Mouse (Mus musculus) natural killer cell, adult 2 months (primary cell): Measurements from ENCODE around the gene Rbfox1.

Source experiments
- DNase-seq, 2 experiments: peaks; one replicate each; pipeline ENCODE4 v3.0.0; 2022; ENCODE audit warnings: low spot score in 2 of 2

The Rbfox1 gene

DNA sequence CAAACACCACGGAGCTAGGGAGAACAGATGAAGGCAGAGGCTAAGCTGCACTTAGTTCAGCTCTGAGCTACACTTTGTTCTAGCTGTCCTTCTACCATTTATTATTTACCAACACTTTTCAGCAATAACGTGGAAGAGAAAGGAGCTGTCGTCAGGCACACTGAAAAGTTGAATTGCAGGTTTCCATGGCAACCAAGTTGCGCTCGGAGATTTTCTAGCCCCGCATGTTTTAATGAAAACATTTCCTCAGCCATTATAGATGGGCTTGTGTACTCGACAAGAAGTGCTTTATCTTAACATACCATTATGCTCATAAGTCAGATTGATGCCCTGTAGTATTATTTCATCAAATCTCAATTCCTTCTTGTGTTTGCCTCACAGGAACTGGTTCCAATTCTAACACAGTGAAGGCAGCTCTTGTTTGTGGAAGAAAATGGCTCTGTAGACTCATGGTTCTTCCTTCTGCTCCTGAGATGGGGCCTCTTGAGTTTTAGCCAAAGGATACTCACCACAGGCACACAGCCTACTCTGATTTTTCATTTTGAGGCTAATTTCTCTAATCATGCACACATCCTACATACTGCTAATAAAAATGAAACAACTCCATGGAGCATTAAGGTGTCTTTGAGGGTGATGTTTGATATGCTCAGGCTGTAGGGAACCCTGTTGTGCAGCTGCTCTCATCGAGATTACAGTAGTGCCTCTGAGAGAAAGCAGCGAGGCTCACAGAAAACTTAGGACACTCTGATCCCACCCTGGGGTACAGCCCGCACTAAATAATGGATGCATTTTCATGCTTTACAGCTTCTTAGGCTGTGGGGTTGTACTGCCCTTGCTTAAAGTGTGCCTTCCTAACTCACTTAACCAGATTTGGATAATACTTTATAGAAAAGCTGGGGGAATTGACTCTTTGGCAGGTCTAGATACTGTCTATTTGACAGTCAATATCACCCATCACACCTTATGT is 107.2 kb downstream of the Rbfox1 start:
- no peak for DNase-seq

DNA sequence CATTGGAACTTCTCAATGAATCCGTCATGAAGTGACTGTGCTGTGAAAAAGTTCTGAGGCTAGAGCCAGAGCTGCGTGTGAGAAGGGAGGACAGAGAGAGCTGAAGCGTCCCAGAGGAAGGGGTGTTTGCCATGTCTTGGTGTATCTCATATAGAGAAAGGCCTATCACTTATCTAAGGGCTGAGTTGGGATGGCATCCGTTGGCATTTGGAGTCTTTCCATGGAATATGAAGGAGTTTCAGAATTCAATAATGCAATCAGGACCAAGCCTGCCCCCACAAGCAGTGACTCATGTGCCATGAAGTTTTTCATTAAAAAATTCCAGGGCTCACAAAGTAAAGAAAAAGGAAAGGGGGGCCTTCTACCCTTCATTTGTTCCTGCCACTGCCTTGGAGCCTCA is 112.0 kb downstream of the Rbfox1 start:
- no peak for DNase-seq

DNA sequence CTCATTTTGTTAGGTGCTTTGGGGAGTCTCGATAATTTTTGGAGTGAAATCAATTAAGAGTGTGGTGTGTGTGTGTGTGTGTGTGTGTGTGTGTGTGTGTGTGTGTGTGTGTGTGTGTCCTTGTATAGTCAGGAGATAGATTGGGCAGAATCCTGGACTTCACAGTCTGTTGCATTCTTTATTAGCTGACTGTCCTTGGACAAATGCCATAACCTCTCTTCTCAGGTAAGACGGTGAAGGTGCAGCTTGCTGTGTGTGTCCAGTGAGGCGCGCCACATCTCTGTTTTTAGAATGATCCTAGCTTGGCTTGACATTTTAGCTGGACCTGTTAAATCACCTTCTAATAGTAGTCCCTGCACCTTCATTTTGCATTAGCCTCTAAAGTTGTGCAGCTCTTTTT is 112.5 kb downstream of the Rbfox1 start:
- DNase-seq = no peak

DNA sequence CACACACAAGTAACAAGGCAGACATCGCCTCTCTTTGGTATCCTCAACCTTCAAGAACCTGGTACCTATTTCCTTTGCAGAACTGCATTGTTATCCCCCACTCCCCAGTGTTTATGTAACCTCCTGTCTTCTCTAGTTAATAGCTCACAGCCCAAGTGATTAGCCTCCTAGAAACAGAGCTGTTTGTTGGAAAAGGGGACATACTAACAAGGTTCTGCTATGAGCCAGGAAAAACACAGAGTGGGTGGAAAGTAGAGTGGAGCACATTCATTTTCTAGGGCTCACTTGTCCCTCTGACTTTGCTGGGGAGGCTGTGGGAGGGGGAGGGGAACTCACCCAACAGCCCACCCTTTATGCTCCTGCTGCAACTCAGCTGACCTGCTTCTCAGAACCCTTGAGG is 114.9 kb downstream of the Rbfox1 start:
- no peak for DNase-seq

DNA sequence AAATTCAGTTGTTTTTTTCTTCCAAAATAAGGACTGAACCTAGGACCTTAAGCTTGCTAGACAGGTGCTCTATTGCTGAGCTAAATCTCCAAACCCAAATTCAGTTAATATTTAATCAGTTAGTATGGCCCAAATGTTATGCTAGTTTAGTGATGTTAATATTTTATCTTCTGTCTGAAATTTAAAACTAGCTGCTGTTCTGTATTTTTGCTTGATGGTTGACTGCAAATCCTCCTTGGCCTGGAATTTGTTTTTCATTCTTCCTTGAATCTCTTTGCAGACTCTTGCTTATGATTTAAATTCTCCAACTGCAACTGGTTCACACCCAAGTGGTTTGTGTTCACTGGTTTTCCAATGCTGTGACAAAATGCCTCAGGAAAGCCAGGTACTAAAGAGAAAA is 121.8 kb downstream of the Rbfox1 start:
- DNase-seq = no peak

DNA sequence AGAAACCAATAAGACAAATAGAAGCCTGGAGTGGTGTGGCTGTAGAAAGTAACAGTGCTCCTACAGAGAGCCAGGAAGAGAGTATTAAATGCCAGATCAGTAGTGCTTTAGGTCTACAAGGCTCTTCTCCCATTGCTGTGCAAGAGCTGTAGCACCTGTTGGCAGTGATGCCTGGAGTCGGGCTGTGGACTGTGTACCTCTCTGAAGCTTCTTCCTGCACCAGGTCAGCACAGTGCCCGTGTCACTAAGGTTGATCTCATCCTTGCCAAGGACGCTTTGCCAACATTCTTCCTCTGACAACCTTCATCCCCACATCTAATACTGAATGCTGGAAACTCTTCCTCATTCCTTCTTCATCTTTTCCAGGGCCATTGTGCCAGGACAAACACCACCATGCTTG is 127.7 kb downstream of the Rbfox1 start:
- DNase-seq = no peak

DNA sequence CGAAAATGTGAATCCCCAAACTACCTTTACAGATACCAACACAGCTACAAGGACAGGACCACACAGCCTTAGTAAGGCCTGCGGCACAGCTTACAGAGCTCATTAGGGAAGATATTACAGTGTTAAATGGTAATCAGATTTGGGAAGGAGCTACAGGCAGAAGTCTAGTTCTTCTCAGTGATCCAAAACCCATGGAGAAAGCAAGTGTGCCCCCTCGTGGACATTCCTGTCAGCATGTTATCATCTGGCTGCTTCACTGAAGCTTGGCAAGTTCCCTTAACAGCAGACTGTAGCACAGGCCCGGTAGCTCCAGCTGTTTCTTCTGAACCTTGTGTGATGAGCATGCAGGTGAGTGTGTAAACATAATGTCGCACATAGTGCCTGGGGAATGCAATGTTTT is 133.5 kb downstream of the Rbfox1 start:
- DNase-seq = no peak

DNA sequence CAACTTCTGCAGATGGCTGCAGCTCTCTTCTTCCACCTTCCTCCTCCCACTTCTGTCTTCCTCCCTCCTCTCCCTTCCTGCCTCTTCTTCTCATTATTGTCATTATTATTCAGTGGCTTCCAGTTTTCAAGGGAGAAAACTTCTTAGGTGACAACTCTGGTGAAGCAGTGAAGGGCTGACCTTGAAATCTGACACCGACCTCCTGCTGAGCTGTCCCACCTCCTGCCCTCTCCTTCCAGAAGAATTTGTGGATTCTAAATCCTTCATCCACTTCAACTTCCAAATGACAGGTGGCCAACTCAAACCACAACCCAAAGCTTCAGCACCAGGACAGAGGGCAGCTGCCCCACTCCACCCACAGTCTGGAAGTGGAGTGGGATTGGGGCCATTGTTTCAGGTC is 134.2 kb downstream of the Rbfox1 start:
- DNase-seq = no peak

DNA sequence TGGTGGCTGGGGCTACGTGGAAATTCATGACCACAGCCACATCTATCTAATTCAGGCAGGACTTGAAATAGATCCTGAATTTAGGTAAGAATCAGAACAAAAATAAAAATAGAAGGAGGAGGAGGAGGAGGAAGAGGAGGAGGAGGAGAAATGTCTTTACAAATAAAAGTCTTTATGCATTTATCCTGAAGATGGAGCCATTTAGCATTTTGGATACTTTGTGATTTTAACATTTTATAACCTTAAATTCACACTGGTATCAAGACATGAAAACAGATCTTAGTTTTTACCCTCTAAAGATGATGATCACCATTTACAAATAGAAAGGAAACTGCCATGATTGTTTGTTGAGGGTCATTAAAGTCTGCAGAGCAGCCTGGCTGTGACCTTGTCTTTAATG is 146.1 kb downstream of the Rbfox1 start:
- no peak for DNase-seq

DNA sequence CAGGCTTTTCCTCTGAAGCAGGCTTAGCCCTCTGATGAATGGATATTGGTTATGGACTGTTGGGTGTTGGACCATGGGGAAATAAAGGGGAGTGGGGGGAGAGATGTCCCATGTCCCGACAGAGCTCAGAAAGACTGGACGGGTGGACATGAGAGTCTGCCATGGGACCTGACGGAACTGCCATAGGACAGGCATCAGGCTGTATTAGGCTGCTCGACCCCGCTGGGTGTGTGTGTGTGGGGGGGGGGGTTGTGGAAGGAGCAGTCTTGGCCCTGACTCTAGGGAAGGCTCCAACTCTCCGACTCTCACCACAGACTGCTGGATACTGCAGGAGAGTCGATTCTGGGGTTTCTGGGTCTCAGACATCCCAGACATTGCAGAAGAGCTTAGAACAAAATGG is 147.4 kb downstream of the Rbfox1 start:
- no peak for DNase-seq

DNA sequence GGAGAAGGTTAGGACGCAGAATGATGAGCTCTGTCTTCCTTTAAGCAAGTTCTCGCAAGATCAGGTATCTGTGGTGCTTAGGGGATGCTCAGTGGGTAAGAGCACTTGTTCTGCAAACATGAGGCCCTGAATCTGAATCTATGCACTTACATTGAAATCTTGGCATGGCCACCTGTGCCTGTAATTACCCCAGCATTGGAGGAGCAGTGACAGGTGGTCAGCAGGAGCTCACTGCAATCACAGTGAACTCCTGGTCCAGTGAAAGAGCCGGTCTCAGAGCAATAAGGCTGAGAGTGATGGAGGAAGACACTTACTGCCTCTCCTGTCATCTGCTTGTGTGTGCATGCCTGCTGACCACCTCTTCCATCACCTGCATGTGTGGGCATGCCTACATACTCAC is 149.7 kb downstream of the Rbfox1 start:
- DNase-seq = no peak

DNA sequence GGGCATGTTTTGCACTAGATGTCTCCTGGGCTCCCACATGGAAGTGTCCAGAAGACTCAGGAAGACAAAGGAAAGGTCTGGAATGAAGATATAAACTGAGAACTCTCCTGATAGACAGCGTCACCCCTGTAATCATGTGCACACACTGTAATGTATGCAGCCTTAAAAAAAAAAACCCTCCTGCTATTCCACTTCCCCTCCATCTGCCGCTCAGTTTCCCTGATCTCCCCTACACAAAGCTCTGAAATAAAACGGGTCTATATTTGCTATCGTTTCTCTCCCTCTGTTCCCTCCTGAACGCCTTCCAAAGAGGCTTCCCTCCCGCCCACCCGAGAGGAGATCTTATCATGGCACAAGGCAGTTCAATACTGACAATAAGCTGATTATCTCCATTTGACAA is 151.9 kb downstream of the Rbfox1 start:
- DNase-seq = no peak

DNA sequence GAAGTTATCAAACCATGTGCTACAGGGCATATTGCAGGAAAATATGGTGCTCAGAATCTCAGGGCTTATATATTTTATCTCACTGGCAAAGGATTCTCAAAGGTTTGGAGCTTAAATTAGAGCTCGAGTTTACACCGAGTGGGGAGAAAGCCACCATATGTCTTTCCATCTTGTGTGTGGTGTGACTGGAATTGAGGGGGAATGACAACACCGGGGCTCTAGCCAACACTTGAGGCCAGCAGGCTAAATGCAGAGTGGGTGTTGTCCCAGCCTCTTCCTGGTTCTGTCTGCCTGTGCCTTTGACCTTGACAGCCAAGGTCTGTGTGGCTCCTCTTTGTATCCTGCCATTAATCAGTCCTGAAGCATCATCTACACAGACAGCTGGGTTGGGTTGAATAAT is 157.6 kb downstream of the Rbfox1 start:
- DNase-seq = no peak

DNA sequence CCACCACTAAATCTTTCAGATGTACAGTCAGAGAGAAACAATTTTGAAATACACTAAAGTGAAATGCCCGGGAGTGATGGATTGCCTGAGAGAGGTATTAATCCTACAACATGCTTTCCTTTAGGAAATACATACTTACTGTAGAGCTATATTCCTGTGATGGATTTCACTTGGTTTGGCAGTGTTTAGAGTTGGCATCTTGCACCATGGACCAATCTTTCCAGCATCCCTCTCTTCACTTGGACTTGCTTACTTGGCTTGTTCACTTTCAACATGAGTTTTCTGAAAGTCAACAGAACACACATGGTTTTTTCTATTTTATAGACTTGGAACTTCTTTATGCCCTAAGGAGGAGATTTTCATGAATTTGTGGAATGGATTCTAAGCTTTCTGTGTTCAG is 163.4 kb downstream of the Rbfox1 start:
- DNase-seq = no peak

DNA sequence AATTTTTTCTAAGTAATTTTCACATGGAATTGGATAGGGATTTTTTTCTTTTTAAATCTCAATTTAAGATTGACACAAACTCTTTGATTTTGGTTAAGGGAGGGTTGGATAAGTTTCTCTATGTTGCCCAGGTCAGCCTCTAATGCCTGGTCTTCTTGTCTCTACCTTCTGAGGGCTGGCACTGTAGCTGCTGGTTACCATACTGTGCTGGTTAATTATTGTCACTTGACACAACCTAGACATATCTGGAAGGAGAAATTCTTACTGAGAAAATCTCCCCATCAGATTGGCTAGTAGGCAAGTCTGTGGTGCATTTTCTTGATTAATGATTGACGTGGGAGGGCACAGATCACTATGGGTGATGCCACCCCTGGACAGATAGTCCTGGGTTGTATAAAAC is 177.3 kb downstream of the Rbfox1 start:
- DNase-seq = no peak

DNA sequence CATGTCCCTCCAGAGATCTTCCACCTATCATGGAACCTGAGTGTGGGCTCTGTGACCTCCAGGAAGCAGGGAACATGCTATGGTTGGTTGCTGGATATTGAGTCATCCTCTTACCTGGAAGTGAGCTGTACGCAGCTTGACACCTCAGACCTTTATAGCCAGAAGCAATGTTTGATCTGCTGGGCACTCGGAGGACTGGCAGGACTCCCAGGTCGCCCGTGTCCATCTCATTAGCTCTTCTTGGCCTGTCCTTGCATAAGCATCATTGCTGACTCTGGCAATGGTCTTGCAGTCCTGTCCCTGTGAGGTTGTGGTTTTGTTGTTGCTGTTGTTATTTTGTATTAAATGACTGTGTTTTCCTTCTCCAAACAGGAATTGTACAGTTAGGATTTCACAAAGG is 180.3 kb downstream of the Rbfox1 start:
- DNase-seq = no peak

DNA sequence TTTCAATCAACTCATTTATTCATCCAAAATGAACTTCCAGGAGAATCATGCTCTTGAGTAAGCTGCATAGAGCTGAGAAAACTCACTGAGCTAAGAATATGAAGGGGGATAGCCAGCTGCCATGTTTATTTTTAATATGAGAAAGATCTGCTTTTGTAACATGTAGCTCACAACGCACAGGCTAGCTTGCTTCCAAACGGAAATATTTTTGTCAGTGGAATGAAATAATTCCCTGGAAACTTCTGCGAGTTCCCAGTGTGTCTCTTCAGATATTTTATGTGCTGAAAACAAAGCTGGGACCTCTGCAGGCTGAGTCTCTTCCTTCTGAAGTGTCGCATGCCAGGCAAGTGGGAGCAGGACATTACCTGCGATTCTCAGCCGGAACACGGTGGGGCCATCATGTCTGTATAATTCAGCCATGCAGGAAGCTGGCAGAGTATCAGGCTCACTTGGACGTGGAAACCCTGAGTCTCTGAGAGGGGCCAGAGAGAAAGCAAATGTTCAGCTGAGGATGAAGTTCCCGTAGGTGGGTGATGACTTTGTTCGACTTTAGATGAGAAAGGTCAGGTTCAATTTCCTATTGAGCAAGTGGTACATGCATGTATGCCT is 190.4 kb downstream of the Rbfox1 start:
- DNase-seq = no peak

DNA sequence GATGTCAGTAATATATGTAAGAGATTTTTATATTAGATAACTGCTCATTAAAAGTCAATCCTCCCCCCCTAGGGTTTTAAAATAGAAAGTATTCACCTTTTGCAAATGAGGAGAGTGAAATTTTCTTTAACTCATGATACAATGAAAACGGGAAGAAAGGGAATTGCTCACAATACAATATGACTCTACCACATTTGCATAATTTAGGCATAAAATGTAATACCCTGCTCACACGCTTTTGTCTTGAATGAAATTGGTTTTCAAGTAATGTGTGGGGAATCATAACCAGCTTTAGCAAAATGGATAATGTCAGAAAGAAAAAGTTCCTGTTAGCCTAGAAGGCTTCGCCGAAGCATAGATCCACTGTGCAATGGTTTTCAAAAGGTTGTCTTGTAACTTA is 193.9 kb downstream of the Rbfox1 start:
- no peak for DNase-seq

DNA sequence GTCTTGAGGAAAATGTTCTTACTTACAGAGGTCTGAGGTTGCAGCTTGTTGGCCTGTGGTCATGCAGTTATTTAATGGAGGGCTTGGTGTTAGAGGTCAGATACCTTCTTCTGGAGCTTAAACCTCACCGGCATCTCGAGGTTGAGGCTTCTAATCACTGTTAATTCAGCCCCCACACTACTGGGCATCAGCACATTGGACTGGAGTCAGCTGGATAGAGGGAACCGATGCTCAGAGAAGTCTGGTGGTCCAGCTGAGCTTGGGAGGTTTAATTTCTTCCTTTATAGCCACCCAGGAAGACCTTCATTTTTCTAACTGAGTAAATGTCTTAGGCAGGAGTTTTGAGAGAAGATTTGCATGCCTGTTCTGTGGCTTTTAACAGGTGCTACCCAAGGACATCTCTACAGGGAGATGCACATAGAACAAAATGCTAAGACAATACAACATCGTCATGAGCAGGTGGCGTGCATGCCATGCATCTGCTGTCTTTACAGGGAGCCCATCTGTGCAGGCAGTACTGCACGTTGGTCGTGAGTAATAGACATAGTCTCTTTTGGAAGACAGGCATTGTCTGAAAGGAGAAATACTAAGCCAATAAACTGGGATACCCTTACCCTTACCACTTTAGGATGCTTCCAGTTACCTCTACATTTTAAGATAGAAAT is 199.7 kb downstream of the Rbfox1 start:
- no peak for DNase-seq

DNA sequence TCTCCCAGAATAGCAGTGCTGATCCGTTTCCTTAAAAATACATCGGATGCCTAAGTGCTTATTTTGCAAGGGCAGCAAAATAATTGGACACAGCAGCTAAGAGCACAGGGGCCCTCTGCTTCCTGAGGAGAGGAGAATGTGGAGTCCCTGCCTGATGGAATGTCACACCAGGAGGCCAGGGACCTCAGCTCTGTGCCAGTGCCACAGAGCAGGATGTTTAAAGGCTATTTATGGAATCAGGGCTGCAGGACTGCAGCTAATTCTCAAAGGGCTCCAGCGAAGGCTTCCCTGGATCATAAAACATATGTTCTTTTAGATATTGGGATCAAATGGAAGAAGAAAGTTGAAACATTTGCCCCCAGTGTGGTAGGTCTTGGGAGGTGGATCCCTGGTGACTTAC is 201.0 kb downstream of the Rbfox1 start:
- DNase-seq = no peak

DNA sequence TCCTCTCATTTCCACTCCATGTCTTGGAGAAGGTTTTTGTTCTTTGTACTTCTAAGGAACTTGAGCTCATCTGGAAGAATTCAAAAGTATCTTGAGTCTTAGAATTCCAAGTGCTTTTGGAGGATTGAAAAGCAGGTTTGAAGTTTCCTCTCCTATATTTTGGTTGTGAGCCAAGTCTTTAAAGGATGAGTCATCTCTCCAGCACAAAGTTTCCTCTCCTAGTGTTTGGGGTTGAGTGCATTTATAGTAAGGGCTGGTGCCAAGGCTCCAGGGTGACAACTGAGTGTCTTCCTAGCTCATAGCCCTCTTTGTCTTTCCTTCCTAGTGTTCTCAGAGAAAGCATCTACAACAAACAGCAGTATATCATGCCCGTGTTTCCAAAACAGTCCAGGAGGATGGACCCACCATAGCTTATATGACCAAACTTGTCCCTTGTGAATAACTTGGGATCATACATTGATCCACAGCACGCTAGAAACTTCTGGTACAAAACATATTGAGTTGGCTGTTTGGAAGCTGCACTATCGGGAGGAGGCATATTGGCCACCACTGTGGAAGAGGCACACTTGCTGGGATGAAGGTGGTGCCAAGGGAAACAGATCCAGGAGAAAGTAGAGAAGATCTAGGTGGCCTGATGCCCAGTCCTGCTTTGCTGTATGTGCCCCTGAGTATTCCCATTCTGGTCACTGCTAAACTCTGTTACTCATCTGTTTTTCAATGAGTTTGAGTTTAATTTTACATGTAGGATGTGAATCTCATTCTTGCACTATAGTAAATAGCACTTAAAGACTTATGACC is 206.4 kb downstream of the Rbfox1 start:
- no peak for DNase-seq
